Comparison of ENCODE assay signal across 8 mouse cellular contexts in genomic region chr3:68495096-68495735, GRCm38 (mm10).
DNase-seq lines count a peak whose midpoint lies in the region; ATAC-seq lines count a peak whose summit lies in the region.

No protein-coding gene starts in this region.

- peak; percentile 42 to 56 for DNase-seq in urinary bladder, adult 18-20 months (ENCODE audit: low spot score in 2 of 2)
- DNase-seq in urinary bladder, postnatal 10 days (ENCODE audit: low spot score): no peak
- DNase-seq in embryonic facial prominence, embryonic 14.5 days (ENCODE audit: low spot score): peak; percentile 81
- DNase-seq in heart, adult 11 months: peak; percentile 97
- peak; percentile 69 for DNase-seq in kidney, adult 18-20 months
- peak; percentile 70 for DNase-seq in midbrain, embryonic 14.5 days
- DNase-seq in testis, postnatal 14 days (ENCODE audit: low spot score): peak; percentile 18

- H3K4me1 ChIP-seq in embryonic facial prominence, embryonic 14.5 days (ENCODE audit: control insufficient read depth, insufficient read depth, low read length): peaks cover 28% of the 10 kb centered on the region
- H3K4me1 ChIP-seq in limb, embryonic 13.5 days: peaks cover 40% of the 10 kb centered on the region
- H3K4me1 ChIP-seq in midbrain, embryonic 14.5 days (ENCODE audit: control insufficient read depth, insufficient read depth, low read length): peaks cover 12% of the 10 kb centered on the region; the same call in 1 of the 2 replicates

- WGBS in embryonic facial prominence, embryonic 14.5 days: under 1% methylated on average over 18 of the region's 38 CpGs
- WGBS in limb, embryonic 13.5 days: under 1% methylated on average over 38 of the region's 38 CpGs
- under 1% methylated on average over 38 of the region's 38 CpGs for WGBS in midbrain, embryonic 14.5 days

- H3K27me3 ChIP-seq in embryonic facial prominence, embryonic 14.5 days (replicated peaks; ENCODE audit: control insufficient read depth, insufficient read depth, low read length): no peaks in the 10 kb centered on the region; the same call in 1 of the 2 replicates
- peaks cover 24% of the 10 kb centered on the region for H3K27me3 ChIP-seq in limb, embryonic 13.5 days
- peaks cover 11% of the 10 kb centered on the region; the same call in 1 of the 2 replicates for H3K27me3 ChIP-seq in midbrain, embryonic 14.5 days (ENCODE audit: control insufficient read depth, insufficient read depth, low read length)

- no peaks in the 10 kb centered on the region for H3K9me3 ChIP-seq in embryonic facial prominence, embryonic 14.5 days (ENCODE audit: control insufficient read depth, low read length)
- no peaks in the 10 kb centered on the region; the same call in 1 of the 2 replicates for H3K9me3 ChIP-seq in limb, embryonic 13.5 days
- H3K9me3 ChIP-seq in midbrain, embryonic 14.5 days (ENCODE audit: control insufficient read depth, low read length): no peaks in the 10 kb centered on the region

- H3K4me2 ChIP-seq in embryonic facial prominence, embryonic 14.5 days (ENCODE audit: low read depth, low read length): peak overlapping the region; percentile 99
- H3K4me2 ChIP-seq in limb, embryonic 13.5 days (replicated peaks): peak overlapping the region; percentile 99
- H3K4me2 ChIP-seq in midbrain, embryonic 14.5 days (ENCODE audit: low read length): peak overlapping the region; percentile 99

- peak overlapping the region; percentile 80 for H3K9ac ChIP-seq in embryonic facial prominence, embryonic 14.5 days (ENCODE audit: low read depth, low read length)
- peak overlapping the region; percentile 80 for H3K9ac ChIP-seq in limb, embryonic 13.5 days
- H3K9ac ChIP-seq in midbrain, embryonic 14.5 days (replicated peaks; ENCODE audit: low read length): peak overlapping the region; percentile 60

- ATAC-seq in embryonic facial prominence, embryonic 14.5 days (ENCODE audit: low read depth): peak; percentile 35
- ATAC-seq in limb, embryonic 13.5 days (ENCODE audit: low FRiP score, low read depth): peak; percentile 41
- ATAC-seq in midbrain, embryonic 14.5 days (ENCODE audit: low FRiP score, low TSS enrichment): peak; percentile 53

- peak overlapping the region; percentile 80 for H3K4me3 ChIP-seq in embryonic facial prominence, embryonic 14.5 days (ENCODE audit: low read depth, low read length)
- H3K4me3 ChIP-seq in limb, embryonic 13.5 days: peak overlapping the region; percentile 77
- H3K4me3 ChIP-seq in midbrain, embryonic 14.5 days (replicated peaks; ENCODE audit: low read depth, low read length): peak overlapping the region; percentile 66

- H3K36me3 ChIP-seq in embryonic facial prominence, embryonic 14.5 days (ENCODE audit: control insufficient read depth, insufficient read depth, low read length): no peaks in the 10 kb centered on the region
- no peaks in the 10 kb centered on the region for H3K36me3 ChIP-seq in limb, embryonic 13.5 days
- no peaks in the 10 kb centered on the region for H3K36me3 ChIP-seq in midbrain, embryonic 14.5 days (ENCODE audit: control insufficient read depth, insufficient read depth, low read length)

- peak overlapping the region; percentile 89 for H3K27ac ChIP-seq in embryonic facial prominence, embryonic 14.5 days (replicated peaks; ENCODE audit: low read depth, low read length)
- peak overlapping the region; percentile 84 for H3K27ac ChIP-seq in limb, embryonic 13.5 days
- H3K27ac ChIP-seq in midbrain, embryonic 14.5 days (replicated peaks; ENCODE audit: low read depth, low read length): peak overlapping the region; percentile 61; the same call in 1 of the 2 replicates
